Mouse (Mus musculus) embryonic facial prominence, embryonic 12.5 days (tissue): ENCODE measurements around the gene Siah3. TPM values are rescaled to one million over a fixed set of nuclear protein-coding genes. Genes with fewer than 3 reads are reported as not detected.

Experiments used
- polyA plus RNA-seq: library from polyadenylated mRNA; unstranded; fragments of >200 nt; fragmentation: Nextera tagmentation; extraction: Ambion mirVana; gene quantifications from 2 replicates; pipeline ENCODE4 v1.2.1, GENCODE M21; 2016

The Siah3 gene
- polyA plus RNA-seq, 1 experiment from 2014 or later: 0.12 TPM

Other genes with a start within 250 kb of the Siah3 start
- gene Cpb2, start 213.7 kb upstream of the Siah3 start, polyA plus RNA-seq: 0.28 TPM in 1 of 2 replicates, not detected in the other
- 37.5 and 39.1 TPM in 2 replicates for gene Zc3h13, start 171.6 kb upstream of the Siah3 start, polyA plus RNA-seq
- gene Spert, start 137.1 kb downstream of the Siah3 start, polyA plus RNA-seq: not detected in 2 replicates
- gene Erich6b, start 186.3 kb downstream of the Siah3 start, polyA plus RNA-seq: not detected in 2 replicates